Mouse (Mus musculus) liver, embryonic 14.5 days (tissue): ENCODE data around the gene Maml1.

ENCODE experiments used
- CTCF ChIP-seq: IDR thresholded peaks from 2 replicates; pipeline ENCODE4 v1.5.1; 2016; ENCODE audit warnings: antibody characterized with exemption, low read depth, control low read depth
- EP300 ChIP-seq: IDR thresholded peaks from 2 replicates; pipeline ENCODE4 v1.6.1; 2016; ENCODE audit warnings: antibody characterized with exemption, low read depth

GRCm38 (mm10) chr11:50234606-50235005 is 57.5 kb downstream of the Maml1 start:
- TF ChIP-seq CTCF (no peak), EP300 (no peak)
